Mouse (Mus musculus) CH12.LX (cell line): ENCODE measurements around the gene Taz. TPM values are rescaled to one million over a fixed set of nuclear protein-coding genes. Genes with fewer than 3 reads are reported as not detected.

Experiments used
- DNase-seq: peaks from one replicate; pipeline ENCODE4 v3.0.0-alpha.2; 2013; ENCODE audit errors: extremely low read depth
- H3K27ac ChIP-seq: 2 replicates; pipeline ENCODE4 v1.5.1; 2012; ENCODE audit warnings: low read depth, mild to moderate bottlenecking, control low read depth, moderate library complexity; ENCODE audit not compliant: insufficient read depth
- H3K27me3 ChIP-seq: replicated peaks from 2 replicates; pipeline ENCODE3; 2012; ENCODE audit warnings: inconsistent platforms
- H3K36me3 ChIP-seq, 2 experiments: replicated peaks in 1 of 2; 2 replicates each; pipeline versions ENCODE3 to v1.6.1; 2012; ENCODE audit warnings: inconsistent platforms in 1 of 2, low read length in 1 of 2, mild to moderate bottlenecking in 1 of 2, mixed read lengths in 1 of 2, moderate library complexity in 1 of 2; ENCODE audit not compliant: control insufficient read depth in 1 of 2, insufficient read depth in 1 of 2
- H3K4me1 ChIP-seq, 2 experiments: 2 replicates each; pipeline ENCODE4 v1.6.1; 2012; ENCODE audit warnings: inconsistent platforms in 1 of 2, moderate library complexity in 1 of 2; ENCODE audit not compliant: insufficient read depth in 2 of 2, control insufficient read depth in 1 of 2
- H3K4me2 ChIP-seq: 2 replicates; pipeline ENCODE4 v1.6.1; 2012; ENCODE audit warnings: low read depth, mild to moderate bottlenecking, control low read depth; ENCODE audit not compliant: poor library complexity, insufficient read depth, severe bottlenecking
- H3K4me3 ChIP-seq, 3 experiments: fragments of 150-350 bp in 1 of 3; sonication (generic) in 1 of 3; replicated peaks in 1 of 3; 2 replicates each; pipeline versions ENCODE3 to v1.5.1; 2011 to 2012; ENCODE audit warnings: low read depth in 2 of 3, low read length in 2 of 3, mild to moderate bottlenecking in 2 of 3, moderate library complexity in 2 of 3, control low read depth in 1 of 3, improper control_type of control experiment in 1 of 3, inconsistent platforms in 1 of 3, mixed read lengths in 1 of 3; ENCODE audit not compliant: poor library complexity in 1 of 3
- H3K79me2 ChIP-seq: replicated peaks from 2 replicates; pipeline ENCODE4 v1.6.1; 2012; ENCODE audit warnings: mild to moderate bottlenecking, moderate library complexity; ENCODE audit not compliant: control insufficient read depth, poor library complexity, insufficient read depth, severe bottlenecking; ENCODE audit errors: extremely low read depth
- H3K9ac ChIP-seq: 2 replicates; pipeline ENCODE4 v1.6.1; 2012; ENCODE audit warnings: low read depth, mild to moderate bottlenecking, control low read depth, moderate library complexity; ENCODE audit not compliant: insufficient read depth
- H3K9me3 ChIP-seq: replicated peaks from 2 replicates; pipeline ENCODE3; 2012; ENCODE audit warnings: low read length, inconsistent platforms, mixed read lengths
- BHLHE40 ChIP-seq: IDR thresholded peaks from 2 replicates; pipeline ENCODE4 v1.6.1; 2011; ENCODE audit warnings: mild to moderate bottlenecking, low read depth, low read length, improper control_type of control experiment
- CHD2 ChIP-seq: IDR thresholded peaks from 2 replicates; pipeline ENCODE4 v1.6.1; 2011; ENCODE audit warnings: low read length, improper control_type of control experiment
- CTCF ChIP-seq, 2 experiments: IDR thresholded peaks in 1 of 2; conservative IDR thresholded peaks in 1 of 2; 2 replicates each; pipeline ENCODE4 v1.5.1; 2011 to 2012; ENCODE audit warnings: low read depth in 2 of 2, low read length in 2 of 2, improper control_type of control experiment in 1 of 2, inconsistent platforms in 1 of 2, mild to moderate bottlenecking in 1 of 2, moderate library complexity in 1 of 2
- E2F4 ChIP-seq: IDR thresholded peaks from 2 replicates; pipeline ENCODE4 v1.6.1; 2011; ENCODE audit warnings: low read depth, low read length, improper control_type of control experiment; ENCODE audit not compliant: insufficient replicate concordance
- ELF1 ChIP-seq: IDR thresholded peaks from 2 replicates; pipeline ENCODE4 v1.6.1; 2014; ENCODE audit warnings: low read depth, mild to moderate bottlenecking, inconsistent platforms, low read length, improper control_type of control experiment
- EP300 ChIP-seq: IDR thresholded peaks from 2 replicates; pipeline ENCODE4 v1.6.1; 2011; ENCODE audit warnings: low read length, improper control_type of control experiment
- ETS1 ChIP-seq: conservative IDR thresholded peaks from 2 replicates; pipeline ENCODE4 v1.6.1; 2012; ENCODE audit warnings: low read depth, mild to moderate bottlenecking, inconsistent platforms, low read length, improper control_type of control experiment, moderate library complexity
- GABPA ChIP-seq: IDR thresholded peaks from 2 replicates; pipeline ENCODE4 v1.6.1; 2012; ENCODE audit warnings: low read depth, low read length, improper control_type of control experiment, inconsistent platforms; ENCODE audit not compliant: insufficient replicate concordance
- HCFC1 ChIP-seq: IDR thresholded peaks from 2 replicates; pipeline ENCODE4 v1.6.1; 2012; ENCODE audit warnings: low read depth, mild to moderate bottlenecking, inconsistent platforms, low read length, improper control_type of control experiment
- IRF4 ChIP-seq: IDR thresholded peaks from 2 replicates; pipeline ENCODE4 v1.6.1; 2014; ENCODE audit warnings: low read depth, mild to moderate bottlenecking, inconsistent platforms, low read length, improper control_type of control experiment
- JUN ChIP-seq: IDR thresholded peaks from 2 replicates; pipeline ENCODE4 v1.6.1; 2011; ENCODE audit warnings: low read depth, mild to moderate bottlenecking, low read length, improper control_type of control experiment, moderate library complexity; ENCODE audit not compliant: insufficient read depth
- JUND ChIP-seq: conservative IDR thresholded peaks from 2 replicates; pipeline ENCODE4 v1.6.1; 2011; ENCODE audit warnings: low read depth, low read length, improper control_type of control experiment
- MAFK ChIP-seq: IDR thresholded peaks from 2 replicates; pipeline ENCODE4 v1.6.1; 2011; ENCODE audit warnings: low read length, improper control_type of control experiment; ENCODE audit not compliant: insufficient replicate concordance
- MAX ChIP-seq: IDR thresholded peaks from 2 replicates; pipeline ENCODE4 v1.6.1; 2011; ENCODE audit warnings: low read length, improper control_type of control experiment
- MAZ ChIP-seq: IDR thresholded peaks from 2 replicates; pipeline ENCODE4 v1.6.1; 2012; ENCODE audit warnings: low read depth, mild to moderate bottlenecking, inconsistent platforms, low read length, improper control_type of control experiment, moderate library complexity
- MEF2A ChIP-seq: IDR thresholded peaks from 2 replicates; pipeline ENCODE4 v1.6.1; 2014; ENCODE audit warnings: low read depth, mild to moderate bottlenecking, inconsistent platforms, low read length, improper control_type of control experiment, borderline replicate concordance
- MXI1 ChIP-seq: IDR thresholded peaks from 2 replicates; pipeline ENCODE4 v1.6.1; 2011; ENCODE audit warnings: mild to moderate bottlenecking, low read depth, low read length, improper control_type of control experiment
- MYC ChIP-seq: IDR thresholded peaks from 2 replicates; pipeline ENCODE4 v1.6.1; 2011; ENCODE audit warnings: low read depth, mild to moderate bottlenecking, improper control_type of control experiment, low read length
- NELFE ChIP-seq: IDR thresholded peaks from 2 replicates; pipeline ENCODE4 v1.6.1; 2011; ENCODE audit warnings: low read depth, low read length, improper control_type of control experiment
- NRF1 ChIP-seq: IDR thresholded peaks from 2 replicates; pipeline ENCODE4 v1.6.1; 2014; ENCODE audit warnings: low read depth, mild to moderate bottlenecking, inconsistent platforms, low read length, improper control_type of control experiment, moderate library complexity
- PAX5 ChIP-seq: IDR thresholded peaks from 2 replicates; pipeline ENCODE4 v1.6.1; 2012; ENCODE audit warnings: low read length, inconsistent platforms, mixed read lengths
- POLR2A ChIP-seq: IDR thresholded peaks from 2 replicates; pipeline ENCODE4 v1.6.1; 2011; ENCODE audit warnings: low read depth, mild to moderate bottlenecking, improper control_type of control experiment, low read length
- POLR2AphosphoS2 ChIP-seq: IDR thresholded peaks from 2 replicates; pipeline ENCODE4 v1.6.1; 2011; ENCODE audit warnings: low read depth, low read length, improper control_type of control experiment
- RAD21 ChIP-seq: IDR thresholded peaks from 2 replicates; pipeline ENCODE4 v1.6.1; 2011; ENCODE audit warnings: low read depth, mild to moderate bottlenecking, low read length, improper control_type of control experiment, moderate library complexity
- SMC3 ChIP-seq: IDR thresholded peaks from 2 replicates; pipeline ENCODE4 v1.6.1; 2011; ENCODE audit warnings: low read depth, low read length, improper control_type of control experiment
- TBP ChIP-seq: conservative IDR thresholded peaks from 2 replicates; pipeline ENCODE4 v1.6.1; 2011; ENCODE audit warnings: low read depth, low read length, improper control_type of control experiment
- TCF12 ChIP-seq: IDR thresholded peaks from 2 replicates; pipeline ENCODE4 v1.6.1; 2014; ENCODE audit warnings: low read depth, mild to moderate bottlenecking, inconsistent platforms, low read length, improper control_type of control experiment
- UBTF ChIP-seq: IDR thresholded peaks from 2 replicates; pipeline ENCODE4 v1.6.1; 2012; ENCODE audit warnings: low read depth, mild to moderate bottlenecking, inconsistent platforms, low read length, improper control_type of control experiment, moderate library complexity
- USF1 ChIP-seq: IDR thresholded peaks from 2 replicates; pipeline ENCODE4 v1.6.1; 2014; ENCODE audit warnings: low read depth, mild to moderate bottlenecking, inconsistent platforms, low read length, improper control_type of control experiment
- USF2 ChIP-seq: conservative IDR thresholded peaks from 2 replicates; pipeline ENCODE4 v1.6.1; 2011; ENCODE audit warnings: low read depth, low read length, improper control_type of control experiment
- ZC3H11A ChIP-seq: IDR thresholded peaks from 2 replicates; pipeline ENCODE4 v1.6.1; 2012; ENCODE audit warnings: low read depth, mild to moderate bottlenecking, inconsistent platforms, low read length, improper control_type of control experiment
- ZMIZ1 ChIP-seq: IDR thresholded peaks from 2 replicates; pipeline ENCODE4 v1.6.1; 2012; ENCODE audit warnings: low read depth, mild to moderate bottlenecking, inconsistent platforms, low read length, improper control_type of control experiment
- ZNF384 ChIP-seq: IDR thresholded peaks from 2 replicates; pipeline ENCODE4 v1.6.1; 2012; ENCODE audit warnings: low read depth, low read length, improper control_type of control experiment, inconsistent platforms
- dilution Hi-C: fragments of 300-500 bp; cut with MboI; formaldehyde crosslinking; loops from 2 replicates; pipeline ENCODE4 v1.14.3; 2020; ENCODE audit warnings: low sequenced_read_pairs; ENCODE audit not compliant: extremely low pct_unique_long_range_greater_than_20kb, extremely low pct_ligation_motif_present
- in situ Hi-C: fragments of 300-500 bp; cut with MboI; formaldehyde crosslinking; loops from 3 replicates; pipeline ENCODE4 v1.14.3; 2019; ENCODE audit warnings: low sequenced_read_pairs, low pct_ligation_motif_present, low pct_unique_long_range_greater_than_20kb, mixed read lengths
- polyA plus RNA-seq: library from polyadenylated mRNA; unstranded; fragments of >175 nt; gene quantifications from 2 replicates; pipeline ENCODE4 v1.2.1, GENCODE M21; 2012; ENCODE audit warnings: low read depth; ENCODE audit not compliant: insufficient read length
- total RNA-seq, 2 experiments: library from RNA; depleted of rRNA; stranded (reverse); fragments of 300-350 nt in 1 of 2; fragments of >200 nt in 1 of 2; gene quantifications; 2 replicates each; pipeline ENCODE4 v1.2.3; 2012 to 2014

Gene Taz
- total and polyA plus RNA-seq, 3 experiments: 25.6 to 40.4 (median 29.2) TPM

DNA sequence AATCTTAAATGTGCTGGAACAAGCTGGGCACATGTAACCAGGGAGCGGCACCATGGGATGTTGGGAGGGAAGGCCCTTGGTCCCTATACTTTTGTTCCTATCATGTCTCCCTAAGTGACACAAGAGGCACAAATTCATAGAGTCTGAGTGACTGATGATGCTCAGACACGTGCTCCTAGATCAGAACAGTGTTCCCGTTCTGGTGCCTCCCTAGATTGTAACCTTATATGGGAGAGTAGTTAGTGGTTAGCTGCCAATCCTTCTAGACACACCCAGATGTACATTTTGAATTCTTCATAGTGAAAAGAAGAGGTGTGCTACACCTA lies 12.0 kb upstream of the Taz start (continued):
- no peak for TF ChIP-seq USF2
- no peak for TF ChIP-seq MAZ
- TF ChIP-seq TCF12: no peak
- no peak for TF ChIP-seq ZNF384
- TF ChIP-seq PAX5: no peak
- no peak for TF ChIP-seq JUND
- peak; percentile 53 for TF ChIP-seq MXI1
- TF ChIP-seq CTCF (conservative IDR thresholded peaks at IDR 0.05 in 1 of 2, IDR thresholded peaks at IDR 0.05 in 1 of 2; ENCODE audit: low read depth in 2 of 2, low read length in 2 of 2): no peak
- TF ChIP-seq POLR2AphosphoS2: no peak
- TF ChIP-seq CHD2: no peak
- no peak for TF ChIP-seq ZMIZ1
- TF ChIP-seq ELF1: no peak
- TF ChIP-seq ZC3H11A: no peak
- TF ChIP-seq NELFE: no peak
- no peak for TF ChIP-seq E2F4
- peak; percentile 89 for TF ChIP-seq MYC
- 0 out of 2 replicates have a peak, but pooled peaks have one; percentile 6 for TF ChIP-seq TBP
- no peak for TF ChIP-seq UBTF

- Histone ChIP-seq H3K36me3 (peaks cover 14 to 19% of the 10 kb centered on the region in 2 experiments), H3K27me3 (no peaks in the 10 kb centered on the region), H3K9ac (peak within 1 kb of the TSS; percentile 98), H3K4me1 (peaks cover 0 to 14% of the 10 kb centered on the region in 2 experiments; a peak in 2 of 4 replicates), H3K9me3 (no peaks in the 10 kb centered on the region), H3K4me2 (peak within 1 kb of the TSS; percentile 47), H3K4me3 (peak within 1 kb of the TSS; percentile 66 to 91 (median 88)), H3K27ac (peak within 1 kb of the TSS; percentile 93), H3K79me2 (peaks cover 16% of the 10 kb centered on the region)
- dilution Hi-C loops (no loop called here), in situ Hi-C loops (no loop called here)
- peak; percentile 96 for DNase-seq
- peak; percentile 95 for TF ChIP-seq NRF1
- TF ChIP-seq POLR2A: peak; percentile 94
- no peak for TF ChIP-seq JUN
- TF ChIP-seq BHLHE40: 0 out of 2 replicates have a peak, but pooled peaks have one; percentile 6
- TF ChIP-seq USF2: no peak
- TF ChIP-seq USF1: no peak
- peak; percentile 86 for TF ChIP-seq HCFC1
- TF ChIP-seq POLR2AphosphoS2: peak; percentile 67
- no peak for TF ChIP-seq RAD21
- peak; percentile 97 for TF ChIP-seq TCF12
- no peak for TF ChIP-seq ZC3H11A
- no peak for TF ChIP-seq MXI1
- no peak for TF ChIP-seq MAZ
- TF ChIP-seq MAFK: no peak
- no peak for TF ChIP-seq SMC3
- peak; percentile 95 for TF ChIP-seq ZMIZ1
- TF ChIP-seq UBTF: no peak
- TF ChIP-seq ETS1: no peak; the same call in 1 of the 2 replicates
- no peak for TF ChIP-seq MEF2A
- TF ChIP-seq IRF4: no peak
- peak; percentile 93 for TF ChIP-seq ZNF384
- peak; percentile 66 for TF ChIP-seq MAX
- peak; percentile 70 for TF ChIP-seq MYC
- TF ChIP-seq EP300: no peak
- TF ChIP-seq JUND: no peak
- TF ChIP-seq E2F4: 0 out of 2 replicates have a peak, but pooled peaks have one; percentile 41
- TF ChIP-seq PAX5: no peak
- TF ChIP-seq NELFE: peak; percentile 98
- TF ChIP-seq GABPA: peak; percentile 28; the same call in 1 of the 2 replicates
Observed at GRCm38 (mm10) chrX:74270062-74270901, 11.4 kb upstream of the Taz start, which contains the start of gene Rpl10. Gene Rpl10 (plus strand): TSS chrX:74270812.
